Mouse (Mus musculus): ENCODE data around the gene Glcci1.

DNA sequence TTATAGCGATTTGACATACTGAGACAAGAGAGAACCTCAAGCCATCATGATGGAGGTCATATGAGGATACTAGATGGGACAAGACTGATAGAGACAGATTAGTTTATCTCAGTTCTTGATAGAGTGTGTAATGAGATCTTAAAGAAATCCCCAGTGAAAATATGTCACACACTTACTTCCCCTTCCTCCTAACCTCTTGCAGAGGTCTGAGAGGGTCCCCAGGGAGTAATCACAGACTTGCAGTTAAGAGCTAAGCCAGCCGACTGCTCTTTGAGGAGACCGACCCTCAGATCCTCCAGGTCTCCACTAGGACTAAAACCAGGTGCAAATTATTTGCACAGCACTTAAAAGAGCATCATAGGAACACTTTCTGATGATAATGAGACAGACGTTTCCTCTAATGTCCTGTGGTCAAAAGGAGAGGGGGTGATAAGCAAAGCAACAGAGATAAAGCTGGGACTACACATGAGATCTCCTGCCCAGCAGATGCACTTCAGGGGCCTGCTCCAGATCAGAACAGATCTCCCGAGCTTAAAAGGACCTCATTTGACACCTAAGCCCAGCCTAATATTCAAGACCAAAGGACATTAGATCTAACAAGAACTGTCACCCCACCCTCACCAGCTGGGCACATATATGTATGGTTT lies 122.7 kb downstream of the Glcci1 start:
- TF ChIP-seq CTCF (IDR thresholded peaks at IDR 0.05; ENCODE audit: borderline replicate concordance, extremely low read depth, insufficient read depth, insufficient read length) (no peak), POLR2A (IDR thresholded peaks at IDR 0.05; ENCODE audit: borderline replicate concordance, extremely low read depth, insufficient read depth, insufficient read length, poor library complexity, severe bottlenecking) (no peak)

All from brain, embryonic 14.5 days (tissue).